Mouse (Mus musculus): ENCODE data around the gene Prlh.
A peak's percentile ranks its signal among the peaks of the same experiment; 100 is the strongest.

The Prlh gene

GRCm38 (mm10) chr1:90956245-90957096 lies 3.6 kb downstream of the Prlh start:
- peak in 1 of 2 experiments; percentile 17 for DNase-seq

GRCm38 (mm10) chr1:90962526-90962925 lies 9.6 kb downstream of the Prlh start:
- DNase-seq: no peak

GRCm38 (mm10) chr1:90962994-90963393 lies 10.1 kb downstream of the Prlh start:
- DNase-seq: no peak

GRCm38 (mm10) chr1:90967583-90967982 lies 14.7 kb downstream of the Prlh start:
- DNase-seq: no peak

GRCm38 (mm10) chr1:90968649-90969048 lies 15.7 kb downstream of the Prlh start:
- DNase-seq: no peak

- DNase-seq: no peak
Measured at GRCm38 (mm10) chr1:90969347-90969784, 16.5 kb downstream of the Prlh start, which contains the start of gene Rab17. Rab17 (minus strand) TSS chr1:90969661.

GRCm38 (mm10) chr1:90969881-90970390 lies 17.0 kb downstream of the Prlh start:
- DNase-seq: no peak

- DNase-seq: peak; percentile 56 to 63
Measured at GRCm38 (mm10) chr1:90972911-90973573, 20.1 kb downstream of the Prlh start.

GRCm38 (mm10) chr1:90973574-90973911 lies 20.6 kb downstream of the Prlh start:
- DNase-seq: no peak

GRCm38 (mm10) chr1:90974906-90975649 lies 22.2 kb downstream of the Prlh start:
- no peak for DNase-seq

GRCm38 (mm10) chr1:90975960-90976359 lies 23.1 kb downstream of the Prlh start:
- no peak for DNase-seq

GRCm38 (mm10) chr1:90980638-90981330 lies 27.9 kb downstream of the Prlh start:
- DNase-seq: no peak

GRCm38 (mm10) chr1:90981346-90981745 lies 28.4 kb downstream of the Prlh start:
- no peak for DNase-seq

GRCm38 (mm10) chr1:90995916-90996315 lies 43.0 kb downstream of the Prlh start:
- DNase-seq: no peak

- DNase-seq: no peak
Measured at GRCm38 (mm10) chr1:90997136-90997535, 44.2 kb downstream of the Prlh start.

- no peak for DNase-seq
Measured at GRCm38 (mm10) chr1:90997641-90998040, 44.7 kb downstream of the Prlh start.

GRCm38 (mm10) chr1:90998268-90998890 lies 45.5 kb downstream of the Prlh start, which contains the start of gene Lrrfip1:
Lrrfip1 (plus strand) TSS chr1:90998737.
- DNase-seq: no peak

- no peak for DNase-seq
Measured at GRCm38 (mm10) chr1:90998891-90999611, 46.1 kb downstream of the Prlh start.

GRCm38 (mm10) chr1:90999911-91000601 lies 47.1 kb downstream of the Prlh start:
- DNase-seq: no peak

GRCm38 (mm10) chr1:91001101-91001500 lies 48.2 kb downstream of the Prlh start:
- DNase-seq: no peak

Data from thymus, adult 18-20 months (tissue).